Mouse (Mus musculus) frontal cortex, postnatal 10 days (tissue): ENCODE measurements around the gene Rnase13.
A peak's percentile ranks its signal among the peaks of the same experiment; 100 is the strongest.
"Not testable (repeated sequence)": the region's sequence is repeated elsewhere in the genome, so short reads cannot be mapped to it uniquely, and the experiment has no call there.

Experiments
- DNase-seq, 2 experiments: peaks; one replicate each; pipeline ENCODE4 v3.0.0; 2022; ENCODE audit warnings: low spot score in 2 of 2, mixed read lengths in 1 of 2

Gene Rnase13

GRCm38 (mm10) chr14:51922571-51922865, at the start of gene Rnase13:
Gene Rnase13, minus strand, starts transcription at chr14:51922773.
- DNase-seq, result no peak

DNA sequence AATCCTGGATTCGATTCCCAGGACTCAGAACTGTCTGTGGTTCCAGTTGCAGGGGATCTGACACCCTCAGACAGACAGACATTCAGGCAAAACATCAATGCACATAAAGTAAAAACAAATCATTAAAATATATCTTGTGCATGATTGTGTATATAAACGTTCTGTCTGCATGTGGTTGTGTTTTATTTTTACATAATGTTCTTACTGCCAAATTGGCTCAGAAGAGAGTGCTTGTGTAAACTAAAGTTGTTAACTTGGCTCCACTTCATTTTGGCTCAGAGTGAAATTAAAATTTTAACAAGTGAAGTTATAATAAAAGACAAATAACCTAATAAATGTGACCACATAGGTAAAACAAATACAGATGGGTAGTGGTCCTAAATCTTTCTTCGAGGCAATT, 44.8 kb upstream of the Rnase13 start:
- DNase-seq, result no peak

DNA sequence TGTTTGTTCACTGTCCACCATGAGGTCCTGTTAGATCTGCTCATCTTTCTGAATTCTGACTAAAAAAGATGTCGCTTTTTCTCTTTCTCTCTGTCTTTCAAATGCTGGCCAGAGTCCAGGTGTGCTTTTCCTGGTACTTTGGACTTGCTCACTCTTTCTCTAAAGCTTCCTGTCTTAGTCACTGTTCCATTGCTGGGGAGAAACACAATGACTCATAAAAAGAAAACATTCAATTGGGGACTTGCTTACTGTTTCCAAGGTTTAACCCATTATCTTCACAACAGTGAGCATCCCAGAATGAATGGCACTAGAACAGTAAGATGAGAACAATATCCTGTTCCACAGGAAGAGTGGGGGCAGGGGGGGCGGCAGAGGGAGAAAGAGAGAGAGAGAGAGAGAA, 37.7 kb upstream of the Rnase13 start:
- no peak for DNase-seq

- DNase-seq, result no peak
Measured at GRCm38 (mm10) chr14:51943336-51943735, 20.8 kb upstream of the Rnase13 start.

- no peak for DNase-seq
Measured at GRCm38 (mm10) chr14:51942236-51942635, 19.7 kb upstream of the Rnase13 start.

DNA sequence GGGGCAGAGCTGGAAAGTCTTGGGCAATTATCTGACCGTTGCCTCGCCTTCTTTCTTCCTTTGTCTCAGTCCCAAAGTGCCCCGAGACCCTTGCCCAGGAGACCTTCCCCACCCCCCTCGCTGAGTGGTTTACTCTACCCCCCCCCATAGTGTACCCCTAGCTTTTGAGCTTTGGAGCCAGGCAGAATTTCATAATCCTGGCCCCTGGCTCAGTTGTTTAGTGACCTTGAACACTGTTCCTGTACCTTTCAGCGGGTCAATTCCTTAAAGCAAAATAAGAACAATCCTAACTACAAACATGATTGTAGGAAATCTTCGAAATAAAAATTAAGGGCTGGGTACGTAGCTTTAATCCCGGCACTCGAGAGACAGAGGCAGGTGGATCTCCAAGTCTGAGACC, 19.0 kb upstream of the Rnase13 start:
- no peak for DNase-seq

- no peak for DNase-seq
Measured at GRCm38 (mm10) chr14:51940944-51941560, 18.5 kb upstream of the Rnase13 start.

DNA sequence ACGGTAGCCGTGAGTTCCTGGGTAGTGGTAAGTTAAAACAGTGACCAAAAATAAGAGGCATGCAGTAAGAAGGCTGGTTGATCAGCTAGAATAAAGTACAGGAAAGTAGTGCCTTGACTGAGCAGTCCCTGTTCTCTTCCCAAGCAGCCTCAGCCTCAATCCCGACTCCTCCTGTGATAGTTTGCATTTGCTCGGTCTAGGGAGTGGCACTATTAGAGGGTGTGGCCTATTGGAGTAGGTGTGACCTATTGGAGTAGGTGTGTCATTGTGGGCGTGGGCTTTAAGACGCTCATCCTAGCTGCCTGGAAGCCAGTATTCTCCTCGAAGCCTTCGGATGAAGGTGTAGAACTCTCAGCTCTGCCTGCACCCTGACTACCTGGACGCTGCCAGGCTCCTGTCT, 16.4 kb upstream of the Rnase13 start:
- DNase-seq, result no peak

DNA sequence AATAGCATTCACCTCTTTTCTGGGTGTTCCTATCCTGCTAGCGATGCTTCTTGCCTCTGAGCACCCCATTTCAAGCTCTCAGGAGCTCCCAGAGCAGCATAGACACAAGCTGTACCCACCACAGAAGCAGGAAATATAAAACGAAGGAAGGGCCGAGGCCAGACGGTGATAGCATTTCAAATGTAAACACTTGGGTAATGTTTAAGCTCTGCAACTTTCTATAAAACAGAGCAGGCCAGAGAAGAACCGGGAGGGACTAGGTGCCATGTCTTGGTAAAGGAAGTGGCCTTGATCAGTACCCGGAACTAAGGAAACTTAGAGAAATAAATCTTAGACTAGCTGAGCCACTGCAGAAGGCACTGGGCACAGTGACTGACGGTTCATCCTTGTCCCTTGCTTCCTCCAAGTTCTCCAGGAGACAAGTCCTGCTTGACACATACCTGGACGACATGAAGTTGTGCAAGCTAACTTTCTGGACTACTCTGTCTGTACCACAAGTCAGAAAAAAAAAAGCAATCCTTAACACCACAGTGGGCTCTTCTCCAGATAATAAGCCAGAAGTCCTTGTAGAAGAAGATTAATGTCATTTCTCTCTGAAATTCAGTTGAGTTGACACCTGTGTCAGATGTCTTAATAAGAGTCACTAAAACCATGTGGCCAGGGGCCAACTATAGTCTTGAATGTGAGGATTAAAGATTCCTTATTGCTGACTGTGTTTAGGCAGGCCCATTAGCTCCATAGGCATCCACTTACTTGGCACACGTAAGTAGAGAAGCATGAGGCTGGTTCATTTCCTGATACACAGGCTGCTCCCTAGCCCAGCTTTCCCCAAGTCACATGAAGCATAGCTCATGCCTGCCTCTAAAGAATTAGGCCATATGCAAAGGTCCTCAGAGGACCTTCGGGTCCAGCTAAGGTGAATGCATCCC, 9.8 kb upstream of the Rnase13 start:
- DNase-seq, result no peak

DNA sequence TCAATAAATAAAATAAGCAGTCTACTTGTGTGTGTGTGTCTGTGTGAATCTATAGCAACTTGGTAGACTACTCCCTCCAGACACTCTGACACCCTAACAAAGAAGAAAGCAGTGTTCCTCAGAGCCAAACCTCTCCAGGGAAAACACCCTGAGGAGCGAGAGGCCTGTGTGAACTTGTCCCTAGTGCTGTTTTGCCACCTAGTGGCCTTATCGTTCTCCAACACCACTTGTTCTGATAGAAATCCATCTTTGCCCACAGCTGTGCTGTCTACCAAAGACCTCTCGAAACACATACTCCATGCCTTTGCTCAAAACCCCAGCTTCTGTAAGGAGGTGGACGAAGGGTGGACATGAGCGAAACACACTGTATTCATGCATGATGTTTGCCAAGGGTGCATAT, 8.3 kb upstream of the Rnase13 start:
- DNase-seq, result peak; percentile 28 to 65

GRCm38 (mm10) chr14:51929968-51930367, 7.4 kb upstream of the Rnase13 start:
- DNase-seq, result no peak

GRCm38 (mm10) chr14:51929309-51929943, 6.9 kb upstream of the Rnase13 start:
- peak; percentile 46 to 55 for DNase-seq

GRCm38 (mm10) chr14:51926930-51927329, 4.4 kb upstream of the Rnase13 start:
- DNase-seq, result not testable (repeated sequence)

- no peak for DNase-seq
Measured at GRCm38 (mm10) chr14:51923492-51923891, 919 bp upstream of the Rnase13 start.

DNA sequence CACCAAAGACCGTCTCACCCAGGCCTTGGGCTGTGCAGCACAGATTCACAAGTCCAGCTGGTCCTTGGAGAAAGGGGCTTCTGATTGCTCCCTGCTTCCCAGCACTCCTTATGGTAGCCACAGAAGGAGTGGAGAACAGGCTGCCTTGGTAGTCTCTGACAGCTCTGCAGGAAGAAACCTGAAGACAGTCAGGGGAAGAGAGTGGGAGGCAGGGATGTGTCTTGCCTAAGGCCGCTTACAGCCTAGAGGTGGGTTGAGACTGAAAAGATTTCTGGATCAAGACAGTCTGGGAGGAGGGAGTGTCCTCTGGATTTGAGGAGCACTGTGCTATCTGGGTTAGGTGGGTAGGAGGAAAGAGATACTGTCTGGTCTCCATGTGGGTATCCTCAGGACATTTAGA, 337 bp upstream of the Rnase13 start:
- no peak for DNase-seq

GRCm38 (mm10) chr14:51921759-51922570, 608 bp downstream of the Rnase13 start:
- peak; percentile 64 to 70 for DNase-seq

GRCm38 (mm10) chr14:51918966-51919365, 3.6 kb downstream of the Rnase13 start:
- no peak for DNase-seq

DNA sequence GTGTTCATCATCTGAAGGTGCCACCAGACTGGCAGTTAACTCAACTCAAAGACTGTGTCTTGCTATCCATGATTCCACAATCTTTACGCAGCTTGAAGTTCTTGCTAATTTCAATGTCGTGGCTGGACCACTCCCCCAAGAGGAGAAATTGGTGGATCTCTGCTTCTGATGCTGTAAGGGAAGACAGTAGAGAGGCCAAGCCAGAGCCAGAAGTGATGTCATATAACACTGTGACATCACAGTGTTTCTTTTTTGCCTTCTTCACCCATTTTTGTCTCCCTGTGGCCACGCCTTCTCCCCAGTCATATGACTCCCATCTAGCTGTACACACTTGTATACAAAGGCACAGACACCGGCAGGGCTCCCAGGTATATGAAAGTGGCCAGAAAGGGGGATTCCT, 4.4 kb downstream of the Rnase13 start, which contains the start of gene Tppp2:
Gene Tppp2 (plus strand): TSS at position 301 of the 400 bp plus-strand sequence.
- no peak for DNase-seq

DNA sequence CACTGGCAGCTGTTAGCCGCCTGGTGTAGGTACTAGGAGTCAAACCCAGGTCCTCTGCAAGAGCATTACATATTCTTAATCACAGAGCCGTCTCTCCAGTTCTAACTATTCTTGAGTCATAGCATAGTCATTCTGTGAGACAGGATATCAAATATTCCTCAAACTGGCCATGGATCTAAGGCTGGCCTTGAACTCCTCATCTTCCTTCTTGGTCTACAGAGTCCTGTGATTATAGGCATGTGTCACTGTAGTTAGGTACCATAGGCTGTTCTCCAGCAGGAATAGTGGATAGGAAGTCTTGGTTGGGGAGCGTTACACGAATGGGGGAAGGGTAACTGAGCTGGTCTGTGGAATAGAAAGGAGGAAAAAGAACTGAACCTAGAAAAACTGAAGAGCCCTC, 6.0 kb downstream of the Rnase13 start:
- no peak for DNase-seq

- no peak for DNase-seq
Measured at GRCm38 (mm10) chr14:51915030-51915429, 7.5 kb downstream of the Rnase13 start.

GRCm38 (mm10) chr14:51913960-51914762, 8.4 kb downstream of the Rnase13 start, which contains the start of gene Ndrg2:
Gene Ndrg2, minus strand, starts transcription at chr14:51914158.
- peak; percentile 76 to 83 for DNase-seq
